Mouse (Mus musculus) erythroid progenitor cell, adult 5-6 weeks (primary cell): ENCODE data around the gene Stim1. TPM values are rescaled to one million over a fixed set of nuclear protein-coding genes. Genes with fewer than 3 reads are reported as not detected.

ENCODE experiments used
- ATAC-seq: replicated peaks from 2 replicates; pipeline ENCODE4 v1.8.0; 2016; ENCODE audit warnings: moderate number of reproducible peaks, mild to moderate bottlenecking, moderate TSS enrichment, inconsistent platforms; ENCODE audit not compliant: poor library complexity, low FRiP score, severe bottlenecking
- total RNA-seq, 2 experiments: library from RNA; stranded (forward) in 1 of 2; stranded (reverse) in 1 of 2; fragments of 150-400 nt in 1 of 2; fragments of 186-747, 209-891 nt in 1 of 2; gene quantifications; 2 replicates each; pipeline versions ENCODE4 v1.2.3 to v1.2.4; 2015 to 2017; ENCODE audit warnings: low replicate concordance in 2 of 2

The Stim1 gene
- total RNA-seq, 2 experiments from 2014 or later, result 28.9 to 72.3 TPM

GRCm38 (mm10) chr7:102292228-102292627 is 24.6 kb downstream of the Stim1 start:
- no peak for ATAC-seq

- ATAC-seq, result no peak
Observed at GRCm38 (mm10) chr7:102293234-102293633, 25.6 kb downstream of the Stim1 start.

GRCm38 (mm10) chr7:102300761-102301160 is 33.2 kb downstream of the Stim1 start:
- no peak for ATAC-seq

GRCm38 (mm10) chr7:102302471-102302870 is 34.9 kb downstream of the Stim1 start:
- ATAC-seq, result no peak

GRCm38 (mm10) chr7:102305596-102305995 is 38.0 kb downstream of the Stim1 start:
- ATAC-seq, result no peak

- ATAC-seq, result no peak
Observed at GRCm38 (mm10) chr7:102310266-102310665, 42.7 kb downstream of the Stim1 start.

- no peak for ATAC-seq
Observed at GRCm38 (mm10) chr7:102310821-102311220, 43.2 kb downstream of the Stim1 start.

- ATAC-seq, result no peak
Observed at GRCm38 (mm10) chr7:102312840-102313534, 45.4 kb downstream of the Stim1 start.

- no peak for ATAC-seq
Observed at GRCm38 (mm10) chr7:102313535-102313863, 45.9 kb downstream of the Stim1 start.

GRCm38 (mm10) chr7:102314107-102314506 is 46.5 kb downstream of the Stim1 start:
- no peak for ATAC-seq

GRCm38 (mm10) chr7:102314908-102315307 is 47.3 kb downstream of the Stim1 start:
- ATAC-seq, result no peak

- peak; percentile 68 for ATAC-seq
Observed at GRCm38 (mm10) chr7:102315435-102315834, 47.8 kb downstream of the Stim1 start.

GRCm38 (mm10) chr7:102317583-102318168 is 50.1 kb downstream of the Stim1 start:
- ATAC-seq, result no peak

GRCm38 (mm10) chr7:102322137-102322536 is 54.5 kb downstream of the Stim1 start:
- no peak for ATAC-seq

GRCm38 (mm10) chr7:102326323-102326722 is 58.7 kb downstream of the Stim1 start:
- ATAC-seq, result no peak

- no peak for ATAC-seq
Observed at GRCm38 (mm10) chr7:102330270-102330669, 62.7 kb downstream of the Stim1 start.

GRCm38 (mm10) chr7:102331476-102331875 is 63.9 kb downstream of the Stim1 start:
- no peak for ATAC-seq

- no peak for ATAC-seq
Observed at GRCm38 (mm10) chr7:102333741-102334140, 66.1 kb downstream of the Stim1 start.

- no peak for ATAC-seq
Observed at GRCm38 (mm10) chr7:102337326-102337725, 69.7 kb downstream of the Stim1 start.

- no peak for ATAC-seq
Observed at GRCm38 (mm10) chr7:102337898-102338297, 70.3 kb downstream of the Stim1 start.

GRCm38 (mm10) chr7:102338956-102339355 is 71.3 kb downstream of the Stim1 start:
- ATAC-seq, result no peak

GRCm38 (mm10) chr7:102345893-102346292 is 78.3 kb downstream of the Stim1 start:
- ATAC-seq, result no peak
